Mouse (Mus musculus) spleen, adult 2 months (tissue): ENCODE results near the gene Clpb.

Experiments used
- CTCF ChIP-seq: fragments of 200-500 bp; IDR thresholded peaks from 2 replicates; pipeline ENCODE4 v1.5.1; 2011; ENCODE audit warnings: mild to moderate bottlenecking, inconsistent platforms; ENCODE audit not compliant: insufficient read depth, insufficient read length, insufficient replicate concordance; ENCODE audit errors: extremely low read depth
- POLR2A ChIP-seq: fragments of 200-500 bp; IDR thresholded peaks from 2 replicates; pipeline ENCODE4 v1.6.1; 2011; ENCODE audit warnings: low read depth, low read length, inconsistent platforms

DNA sequence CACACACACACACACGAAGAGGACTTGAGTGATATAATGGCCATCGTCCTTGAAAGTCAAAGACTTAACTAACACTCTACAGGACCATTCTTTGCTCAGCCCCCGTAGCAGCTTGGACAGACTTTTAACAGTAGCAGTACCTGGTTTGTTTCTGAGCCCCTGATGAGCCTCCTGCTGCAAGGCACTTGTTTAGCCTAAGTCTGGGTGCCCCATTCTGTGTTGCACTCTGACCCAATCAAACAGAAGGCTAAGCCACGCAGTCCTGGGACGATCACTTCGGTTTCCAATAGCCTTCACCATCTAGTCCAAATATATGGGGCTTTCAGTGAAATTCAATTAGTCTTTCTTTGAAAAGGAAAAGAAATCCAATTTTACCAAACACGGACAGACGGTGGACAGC lies 28.4 kb downstream of the Clpb start:
- TF ChIP-seq CTCF (no peak), POLR2A (no peak)
